Mouse (Mus musculus): ENCODE measurements around the gene Hsp90ab1.
A peak's percentile ranks its signal among the peaks of the same experiment; 100 is the strongest.

GRCm38 (mm10) chr17:45598376-45598775 lies 25.3 kb upstream of the Hsp90ab1 start:
- TF ChIP-seq POLR2A (IDR thresholded peaks at IDR 0.05; ENCODE audit: insufficient read length, low read depth) (peak; percentile 35), REST (IDR thresholded peaks at IDR 0.05; ENCODE audit: insufficient read depth, insufficient read length) (no peak), SRF (IDR thresholded peaks at IDR 0.05; ENCODE audit: control insufficient read depth, insufficient read length, low read depth) (no peak), E2F4 (IDR thresholded peaks at IDR 0.05; ENCODE audit: insufficient read depth) (no peak), POLR2AphosphoS2 (IDR thresholded peaks at IDR 0.05; ENCODE audit: insufficient read length, low read depth) (no peak), USF1 (IDR thresholded peaks at IDR 0.05; ENCODE audit: low read depth) (no peak), MYOD1 (IDR thresholded peaks at IDR 0.05; ENCODE audit: control insufficient read depth in 1 of 3, insufficient read length in 2 of 3, low read depth in 2 of 3) (no peak), MAX (IDR thresholded peaks at IDR 0.05; ENCODE audit: low read depth) (no peak), MYOG (IDR thresholded peaks at IDR 0.05; ENCODE audit: control insufficient read depth in 1 of 3, insufficient read depth in 1 of 3, insufficient read length in 2 of 3, low read depth in 2 of 3) (no peak), CEBPB (IDR thresholded peaks at IDR 0.05; ENCODE audit: insufficient read depth, poor library complexity, severe bottlenecking) (no peak)
